Mouse (Mus musculus) small intestine, adult 2 months (tissue): ENCODE results near the gene Mnt. TPM values are rescaled to one million over a fixed set of nuclear protein-coding genes. Genes with fewer than 3 reads are reported as not detected.

Source experiments
- H3K27ac ChIP-seq: fragments of 200-500 bp; 2 replicates; pipeline ENCODE4 v1.5.1; 2012; ENCODE audit warnings: low read depth, low read length, control low read depth, inconsistent platforms; ENCODE audit not compliant: insufficient read depth
- H3K27me3 ChIP-seq: fragments of 200-500 bp; 2 replicates; pipeline ENCODE4 v1.6.1; 2012; ENCODE audit warnings: mild to moderate bottlenecking, moderate library complexity, low read length, inconsistent platforms; ENCODE audit not compliant: control insufficient read depth, insufficient read depth
- H3K36me3 ChIP-seq: fragments of 200-500 bp; 2 replicates; pipeline ENCODE4 v1.6.1; 2012; ENCODE audit warnings: mild to moderate bottlenecking, low read length, control low read depth, inconsistent platforms; ENCODE audit not compliant: control insufficient read depth, insufficient read depth
- H3K4me1 ChIP-seq: fragments of 200-500 bp; 2 replicates; pipeline ENCODE4 v1.6.1; 2012; ENCODE audit warnings: low read length, inconsistent platforms, mixed read lengths; ENCODE audit not compliant: control insufficient read depth, insufficient read depth, insufficient read length
- H3K4me3 ChIP-seq: fragments of 200-500 bp; 2 replicates; pipeline ENCODE4 v1.5.1; 2012; ENCODE audit warnings: low read depth, mild to moderate bottlenecking, control low read depth, inconsistent platforms, low read length, moderate library complexity
- CTCF ChIP-seq: fragments of 200-500 bp; IDR thresholded peaks from 2 replicates; pipeline ENCODE4 v1.5.1; 2012; ENCODE audit warnings: low read depth, mild to moderate bottlenecking, control low read depth, inconsistent platforms, low read length, moderate library complexity, mixed read lengths; ENCODE audit not compliant: insufficient replicate concordance, insufficient read length; ENCODE audit errors: extremely low read depth
- POLR2A ChIP-seq: fragments of 200-500 bp; IDR thresholded peaks from 2 replicates; pipeline ENCODE4 v1.6.1; 2012; ENCODE audit warnings: low read depth, mild to moderate bottlenecking, control low read depth, inconsistent platforms, low read length, moderate library complexity
- WGBS: fragments of 180-500 bp; shearing (Covaris S2); methylation state at CpG from one replicate; pipeline ENCODE4 v1.1.7; 2018; 5-methylcytosine and 5-hydroxymethylcytosine counted together
- polyA plus RNA-seq: library from polyadenylated mRNA; depleted of rRNA; stranded (reverse); fragments of >200 nt; gene quantifications from 2 replicates; pipeline ENCODE4 v1.2.3, GENCODE M21; 2012; rRNA removed

The Mnt gene
- polyA plus RNA-seq, 1 experiment, result 23.6 TPM

GRCm38 (mm10) chr11:74876801-74877200, 46.1 kb downstream of the Mnt start:
- H3K27me3 ChIP-seq, result no peaks in the 10 kb centered on the region
- no peak overlapping the region for H3K4me3 ChIP-seq
- H3K27ac ChIP-seq, result no peak overlapping the region
- WGBS, result 11% methylated on average over 9 of the region's 9 CpGs
- H3K4me1 ChIP-seq, result no peaks in the 10 kb centered on the region; the same call in 1 of the 2 replicates
- no peak for TF ChIP-seq POLR2A
- no peak for TF ChIP-seq CTCF
- H3K36me3 ChIP-seq, result no peaks in the 10 kb centered on the region

DNA sequence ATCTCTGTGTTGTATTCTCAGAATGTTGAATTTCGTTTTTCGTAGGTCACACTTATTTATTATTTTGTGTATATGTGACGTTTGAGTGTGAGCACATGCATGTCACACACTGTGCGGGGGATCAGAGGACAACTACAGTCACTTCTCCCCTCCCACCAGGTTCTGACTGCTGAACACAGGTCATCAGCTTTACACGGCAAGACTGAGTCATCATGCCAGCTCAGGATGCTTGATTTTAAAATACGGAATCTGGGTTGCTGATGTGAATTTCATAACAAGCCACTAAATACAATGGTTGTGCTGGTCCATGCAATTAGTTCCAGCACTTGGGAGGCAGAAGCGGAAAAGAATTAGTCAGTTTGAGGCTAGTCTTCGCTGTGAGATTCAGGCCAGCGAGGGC, 50.3 kb downstream of the Mnt start:
- Histone ChIP-seq H3K4me1 (no peaks in the 10 kb centered on the region; the same call in 1 of the 2 replicates), H3K27ac (no peak overlapping the region), H3K36me3 (no peaks in the 10 kb centered on the region), H3K27me3 (no peaks in the 10 kb centered on the region), H3K4me3 (no peak overlapping the region)
- WGBS, result 89% methylated on average over 9 of the region's 9 CpGs
- TF ChIP-seq POLR2A, result no peak
- TF ChIP-seq CTCF, result no peak

- Histone ChIP-seq H3K4me1 (no peaks in the 10 kb centered on the region; the same call in 1 of the 2 replicates), H3K36me3 (no peaks in the 10 kb centered on the region), H3K4me3 (no peak overlapping the region), H3K27ac (no peak overlapping the region), H3K27me3 (no peaks in the 10 kb centered on the region)
- TF ChIP-seq POLR2A (no peak), CTCF (no peak)
- 83% methylated on average over 14 of the region's 14 CpGs for WGBS
These were observed 51.3 kb downstream of the Mnt start for GRCm38 (mm10) chr11:74881979-74882378.

DNA sequence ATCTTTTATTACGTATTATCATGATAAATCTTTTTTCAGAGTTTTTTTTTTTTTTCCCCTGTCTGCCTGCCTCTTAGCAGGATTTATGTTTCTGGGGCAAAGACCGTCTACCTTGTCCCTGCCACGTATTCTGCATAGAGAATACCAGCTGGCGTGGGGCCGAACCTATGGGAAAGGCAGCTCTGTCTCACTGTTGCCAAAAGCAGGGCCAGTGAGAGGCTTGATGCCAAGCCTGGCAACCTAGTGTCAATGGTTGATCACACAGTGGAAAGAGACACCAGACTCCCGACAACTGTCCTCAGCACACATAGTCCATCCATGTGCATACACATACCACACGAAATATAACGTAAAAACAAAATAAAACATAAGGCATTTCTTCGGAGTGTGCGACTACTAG, 52.4 kb downstream of the Mnt start:
- no peak overlapping the region for H3K27ac ChIP-seq
- H3K36me3 ChIP-seq, result no peaks in the 10 kb centered on the region
- no peaks in the 10 kb centered on the region for H3K27me3 ChIP-seq
- TF ChIP-seq CTCF, result no peak
- no peak for TF ChIP-seq POLR2A
- no peaks in the 10 kb centered on the region; the same call in 1 of the 2 replicates for H3K4me1 ChIP-seq
- 91% methylated on average over 10 of the region's 10 CpGs for WGBS
- H3K4me3 ChIP-seq, result no peak overlapping the region

- H3K36me3 ChIP-seq, result peaks cover 2% of the 10 kb centered on the region; the same call in 1 of the 2 replicates
- no peaks in the 10 kb centered on the region for H3K4me1 ChIP-seq
- TF ChIP-seq POLR2A, result no peak
- no peak for TF ChIP-seq CTCF
- H3K27me3 ChIP-seq, result no peaks in the 10 kb centered on the region
- H3K27ac ChIP-seq, result no peak overlapping the region
- 73% methylated on average over 4 of the region's 4 CpGs for whole genome bisulfite sequencing
- no peak overlapping the region for H3K4me3 ChIP-seq
These were observed 63.9 kb downstream of the Mnt start for GRCm38 (mm10) chr11:74894619-74895018.

Other genes starting within 250 kb of the Mnt start
- 10.5 and 18.4 TPM in 2 replicates for gene Rap1gap2, start 220.0 kb upstream of the Mnt start, polyA plus RNA-seq
- gene Ccdc92b, start 211.3 kb upstream of the Mnt start, polyA plus RNA-seq, result 0.42 and 0.77 TPM in 2 replicates
- gene Cluh, start 181.4 kb upstream of the Mnt start, polyA plus RNA-seq, result 34.2 and 49.0 TPM in 2 replicates
- 3.9 and 9.6 TPM in 2 replicates for gene Pafah1b1, start 106.2 kb upstream of the Mnt start, polyA plus RNA-seq
- gene Mettl16, start 60.1 kb upstream of the Mnt start, polyA plus RNA-seq, result 0.65 and 1.6 TPM in 2 replicates
- gene Sgsm2, start 66.1 kb downstream of the Mnt start, polyA plus RNA-seq, result 6.8 and 9.7 TPM in 2 replicates
- 1.7 and 1.9 TPM in 2 replicates for gene Tsr1, start 67.2 kb downstream of the Mnt start, polyA plus RNA-seq
- 10.2 and 18.7 TPM in 2 replicates for gene Smg6, start 94.9 kb downstream of the Mnt start, polyA plus RNA-seq
- gene Srr, start 95.0 kb downstream of the Mnt start, polyA plus RNA-seq, result 3.3 and 6.4 TPM in 2 replicates